Mouse (Mus musculus) CD4-positive helper T cell, adult 2 months (primary cell): ENCODE results near the gene Acer3.
"Not testable (repeated sequence)": the region's sequence is repeated elsewhere in the genome, so short reads cannot be mapped to it uniquely, and the experiment has no call there.

Experiments used
- DNase-seq: peaks from one replicate; pipeline ENCODE4 v3.0.0-alpha.2; 2012; ENCODE audit warnings: low read depth, missing footprints, low spot score

The Acer3 gene

DNA sequence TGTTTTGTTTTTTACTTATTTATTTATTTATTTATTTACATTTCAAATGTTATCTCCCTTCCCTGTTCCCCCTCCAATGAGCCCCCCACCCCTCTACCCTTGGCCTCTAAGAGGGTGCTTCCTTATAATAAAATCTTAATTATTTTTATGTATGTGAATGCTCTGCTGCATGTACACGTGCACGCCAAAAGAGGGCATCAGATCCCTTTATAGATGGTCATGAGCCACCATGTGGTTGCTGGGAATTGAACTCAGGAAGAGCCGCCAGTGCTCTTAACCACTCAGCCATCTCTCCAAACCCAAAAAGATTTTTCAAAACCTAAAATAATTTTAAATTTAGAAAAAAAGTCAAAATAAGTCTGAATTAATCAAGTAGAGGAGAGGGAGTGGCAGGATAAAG lies 31.4 kb downstream of the Acer3 start:
- peak; percentile 27 for DNase-seq

DNA sequence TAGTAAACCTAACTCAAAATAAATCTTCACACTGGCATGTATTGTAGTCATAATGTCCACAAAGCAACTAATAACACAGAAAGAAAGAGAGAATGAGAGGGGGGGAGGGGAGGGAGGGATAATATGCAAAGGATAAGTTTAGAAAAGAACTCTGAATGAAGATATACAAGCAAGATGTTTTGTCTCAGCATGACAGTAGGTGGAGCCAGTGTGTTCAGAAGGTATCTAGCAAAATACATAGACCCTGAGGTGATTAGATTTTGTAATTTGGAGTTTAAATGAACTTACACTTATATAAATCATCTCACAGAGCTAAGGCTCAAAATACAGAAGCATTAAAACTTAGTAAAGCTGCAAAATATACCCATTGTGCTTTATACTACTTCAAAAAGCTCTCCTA lies 44.7 kb downstream of the Acer3 start:
- peak; percentile 4 for DNase-seq

DNA sequence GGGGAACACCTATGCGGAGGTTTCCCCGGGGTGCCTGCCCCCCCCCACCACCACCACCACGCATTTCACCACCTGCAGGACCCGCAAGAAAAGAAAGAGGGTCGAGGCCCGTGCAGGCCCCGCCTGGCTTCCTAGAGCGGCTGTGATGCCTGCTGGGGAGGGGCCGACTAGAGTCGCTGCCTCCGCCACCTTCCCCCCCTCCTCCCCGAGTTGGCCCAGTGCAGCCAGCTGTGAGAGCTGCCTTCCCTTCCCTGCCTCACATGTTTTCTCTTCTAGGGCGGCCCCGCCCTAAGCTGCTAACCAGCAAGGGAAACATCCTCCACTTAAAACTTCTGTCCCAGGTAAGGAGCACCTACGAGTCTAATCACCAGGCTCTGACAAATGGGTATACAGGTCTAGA lies 52.8 kb downstream of the Acer3 start:
- DNase-seq: not testable (repeated sequence)

DNA sequence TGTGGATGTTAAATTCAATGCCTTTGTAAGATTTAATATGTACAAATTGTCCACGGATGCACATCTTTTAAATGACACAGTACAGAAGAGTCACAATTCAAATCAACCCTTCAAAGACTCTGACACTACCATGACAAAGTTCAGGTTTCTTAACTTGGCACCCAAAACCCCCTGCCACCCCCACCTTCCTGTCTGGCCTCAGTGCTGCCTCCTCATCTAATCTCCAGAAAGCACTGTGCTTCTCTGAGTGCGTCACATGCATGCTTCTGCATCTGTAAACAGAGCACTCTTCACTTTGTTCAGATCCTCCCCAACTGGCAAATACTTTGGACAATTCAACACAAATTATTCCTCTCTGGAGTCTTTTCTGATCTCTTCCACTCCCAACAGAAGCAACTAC lies 68.5 kb downstream of the Acer3 start:
- DNase-seq: peak; percentile 9

DNA sequence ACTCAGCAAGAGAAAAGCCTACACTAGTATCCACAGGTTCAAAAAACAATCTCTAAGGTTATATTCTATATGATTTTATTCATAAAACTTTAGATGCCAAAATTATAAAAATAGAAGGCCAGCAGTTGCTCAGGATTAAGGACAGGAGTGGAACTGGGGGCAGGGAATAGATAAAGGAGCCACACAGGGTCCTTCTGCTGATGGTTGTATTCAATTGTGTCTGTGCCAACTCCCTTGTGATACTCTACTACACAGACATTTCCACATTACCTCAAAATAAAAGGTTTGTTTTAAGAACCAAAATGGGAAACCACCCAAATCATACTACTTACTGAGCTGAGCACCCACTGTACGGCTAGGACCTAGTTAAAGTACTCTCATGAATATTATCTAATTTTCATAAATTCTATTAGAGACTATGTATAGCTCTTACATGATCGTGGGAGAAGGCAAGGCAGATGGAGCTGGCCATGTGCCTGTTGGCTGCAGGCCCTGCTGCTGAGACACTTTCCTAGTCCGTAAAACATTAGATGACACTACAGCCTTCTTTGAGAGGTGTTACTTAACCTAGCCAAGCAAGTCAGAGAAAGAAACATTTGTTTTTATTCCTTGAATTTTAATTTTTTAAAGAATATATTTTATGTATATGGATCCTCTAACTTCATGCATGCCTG lies 84.2 kb downstream of the Acer3 start:
- DNase-seq: no peak

DNA sequence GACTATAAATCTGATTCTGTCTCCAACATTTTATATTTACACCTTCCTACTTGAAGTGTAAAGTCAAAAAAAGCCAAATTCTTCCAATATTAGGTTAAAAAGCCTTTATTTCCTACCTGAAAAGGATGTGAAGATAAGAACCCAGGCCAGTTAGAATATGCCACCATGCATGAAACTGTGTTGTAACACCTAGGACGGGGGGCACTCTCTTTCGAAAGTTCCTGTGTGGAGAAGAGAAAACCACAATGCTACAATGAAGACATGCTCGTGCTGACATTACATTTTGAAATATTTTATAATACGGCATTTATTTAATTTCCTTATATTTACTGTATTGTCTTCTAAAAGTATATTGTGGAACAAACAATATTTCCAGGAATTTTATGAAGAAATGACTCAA lies 97.2 kb downstream of the Acer3 start:
- DNase-seq: no peak

DNA sequence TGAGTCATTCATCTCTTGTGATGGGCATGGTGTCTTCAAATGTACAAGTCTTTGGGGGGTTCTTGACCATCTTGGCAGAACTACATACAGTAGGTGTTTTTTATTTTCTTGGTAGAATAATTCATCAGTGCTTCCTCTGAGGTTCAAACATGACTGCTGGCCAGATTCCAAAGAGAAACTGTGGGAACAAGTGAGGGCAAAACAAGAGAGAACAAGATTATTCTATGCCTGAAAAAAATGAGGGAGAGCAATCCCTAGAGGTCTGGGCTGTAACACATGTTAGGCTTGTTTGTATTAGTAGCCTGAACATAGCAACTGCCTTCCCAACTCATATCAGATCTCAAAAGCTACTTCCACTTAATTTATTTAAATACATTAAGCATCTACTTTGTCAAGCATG lies 104.3 kb downstream of the Acer3 start:
- DNase-seq: no peak

DNA sequence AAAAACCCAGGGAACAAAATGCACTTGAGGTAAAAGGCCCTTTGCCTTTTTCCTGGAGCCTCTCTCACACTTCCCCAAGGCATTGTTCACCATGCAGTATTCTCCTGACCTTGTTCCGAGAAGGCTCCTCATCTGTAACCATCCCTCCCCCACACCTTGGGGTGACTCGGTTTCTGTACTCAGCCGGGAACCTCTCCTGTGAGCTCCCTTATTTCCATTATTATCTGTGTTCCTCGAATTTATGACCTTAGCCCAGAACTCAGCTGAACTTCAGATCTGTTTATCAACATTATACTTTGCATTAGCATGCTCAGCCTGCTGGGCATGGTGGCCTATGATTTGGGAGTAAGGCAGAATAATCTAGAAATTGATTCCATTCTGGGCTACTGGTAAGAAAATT lies 118.1 kb downstream of the Acer3 start:
- DNase-seq: no peak

DNA sequence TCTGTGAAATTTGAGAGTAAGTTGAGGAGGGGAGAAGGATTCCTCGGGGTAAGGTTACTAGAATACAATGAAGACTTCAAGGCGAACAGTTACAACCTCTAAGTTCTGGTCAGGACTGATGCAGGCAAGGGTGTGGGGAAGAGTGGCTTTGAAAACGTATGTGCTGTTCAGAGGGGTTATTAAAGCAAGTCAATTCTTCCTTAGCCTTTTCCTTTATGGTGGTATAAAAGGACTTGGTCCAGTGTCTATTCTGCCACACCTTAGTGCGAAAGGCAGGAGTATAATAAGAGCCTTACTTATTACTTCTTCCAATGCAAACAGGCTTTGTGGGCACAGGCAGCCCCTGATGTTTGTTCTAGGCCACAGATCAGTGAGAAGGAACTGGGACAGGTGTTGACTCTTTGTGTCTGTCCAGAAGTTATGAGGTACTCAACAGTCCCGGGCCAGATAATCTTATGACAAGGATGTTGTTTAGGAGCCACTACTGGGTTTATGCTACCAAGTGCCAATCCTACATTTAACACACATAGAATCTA lies 119.4 kb downstream of the Acer3 start:
- DNase-seq: no peak

DNA sequence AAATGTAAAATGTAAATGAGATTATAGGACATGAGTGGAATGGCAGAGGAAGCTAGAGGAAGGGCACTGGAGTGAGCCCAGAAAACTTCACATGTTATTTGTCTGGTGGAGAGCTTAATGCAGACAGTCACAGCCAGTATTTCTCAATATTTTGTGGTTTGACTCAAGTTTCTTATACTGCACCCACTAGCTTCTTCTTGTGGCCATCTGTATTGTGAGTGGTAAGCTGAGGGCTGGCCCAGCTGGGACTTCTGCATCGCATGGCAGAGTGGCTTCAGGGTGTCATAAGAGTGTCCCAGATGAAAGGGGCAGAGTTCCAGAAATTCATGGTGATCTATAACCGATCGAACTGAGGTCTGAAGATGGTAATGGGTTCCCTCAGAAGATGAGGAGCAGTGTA lies 120.6 kb downstream of the Acer3 start:
- no peak for DNase-seq

DNA sequence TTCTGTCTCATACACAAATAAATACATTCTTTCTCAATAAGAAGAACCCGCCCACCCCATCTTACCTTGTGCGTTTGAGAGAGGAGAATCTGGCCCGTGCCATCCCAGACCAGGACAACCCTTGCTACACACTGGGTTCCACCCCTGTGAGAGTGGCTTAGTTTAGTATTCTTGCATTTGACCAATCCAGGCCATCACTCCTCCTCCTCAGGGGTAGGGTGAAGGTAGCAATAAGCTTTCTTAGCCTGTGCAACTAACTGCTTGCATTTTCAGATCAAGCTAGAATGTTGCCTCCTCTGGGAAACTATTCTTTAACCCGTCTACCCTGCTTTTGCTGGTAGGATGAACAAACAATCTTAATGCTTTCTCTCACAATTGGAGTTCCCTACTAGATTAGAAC lies 121.6 kb downstream of the Acer3 start, which contains the start of gene B3gnt6:
Gene B3gnt6 (minus strand): TSS at position 101 of the 400 bp plus-strand sequence.
- DNase-seq: no peak

DNA sequence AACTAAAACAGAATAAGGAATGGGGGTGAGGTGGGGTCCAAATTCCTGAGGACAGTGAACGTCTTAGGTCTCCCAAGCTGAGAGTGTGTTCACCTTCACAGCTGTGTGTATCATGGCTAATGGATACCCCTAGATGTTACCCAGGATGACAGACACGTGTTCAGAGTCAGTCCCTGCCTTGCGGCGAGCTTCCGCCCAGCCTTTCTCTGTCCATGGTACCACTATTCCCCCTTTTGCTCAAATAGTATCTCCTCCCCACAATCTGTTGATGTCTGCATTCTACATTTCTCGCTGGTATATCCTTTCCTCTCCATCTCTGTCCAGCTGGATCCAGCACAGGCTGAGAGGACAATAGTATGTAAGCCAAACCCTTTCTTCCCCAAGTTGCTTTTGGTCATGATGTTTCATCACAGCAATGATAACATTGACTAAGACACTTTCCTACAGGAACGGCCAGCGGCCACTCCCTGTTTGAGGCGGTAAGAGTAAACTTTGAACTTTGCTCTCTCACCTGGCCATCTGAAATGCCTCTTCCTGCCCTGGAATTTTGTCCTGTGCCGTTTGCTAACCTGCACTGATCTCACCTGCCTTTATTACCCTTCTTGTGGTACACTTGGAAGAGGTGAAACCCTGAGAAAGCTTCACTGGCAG lies 125.7 kb downstream of the Acer3 start:
- DNase-seq: no peak

DNA sequence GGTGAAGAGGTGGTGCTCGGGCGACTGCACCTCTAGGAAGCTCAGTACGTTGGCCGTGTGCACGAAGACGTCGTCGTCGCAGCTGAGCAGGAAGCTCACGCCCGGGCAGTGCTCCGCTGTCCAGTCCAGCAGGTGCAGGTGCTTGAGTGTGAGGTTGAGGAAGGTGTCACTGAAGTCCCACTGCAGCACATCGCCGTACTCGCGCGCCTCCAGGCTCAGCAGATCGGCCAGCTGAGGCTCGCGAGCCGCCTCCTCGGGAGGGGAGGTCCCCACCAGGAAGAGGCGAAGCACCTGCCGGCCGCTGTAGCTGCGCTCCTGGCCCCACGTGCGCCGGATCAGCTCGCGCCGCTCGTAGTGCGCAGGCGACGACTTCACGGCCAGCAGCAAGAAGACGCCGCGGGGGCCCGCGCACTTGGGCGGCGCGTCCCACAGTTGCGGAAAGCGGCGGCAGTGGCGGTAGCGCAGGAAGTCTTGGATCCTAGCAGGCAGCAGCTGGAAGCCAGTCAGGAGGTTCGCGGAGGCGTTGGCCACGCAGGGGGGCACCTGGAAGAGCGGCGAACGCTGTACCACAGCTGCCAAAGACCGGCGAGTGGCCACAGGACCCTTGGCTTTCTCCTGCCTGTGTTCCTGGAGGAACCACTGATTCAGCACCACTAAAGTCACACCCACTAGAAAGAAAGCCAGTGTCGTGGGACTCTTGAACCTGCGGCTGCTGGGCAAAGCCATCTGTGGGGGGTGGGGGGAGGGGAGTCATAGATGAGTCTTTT lies 126.8 kb downstream of the Acer3 start:
- peak; percentile 50 for DNase-seq

DNA sequence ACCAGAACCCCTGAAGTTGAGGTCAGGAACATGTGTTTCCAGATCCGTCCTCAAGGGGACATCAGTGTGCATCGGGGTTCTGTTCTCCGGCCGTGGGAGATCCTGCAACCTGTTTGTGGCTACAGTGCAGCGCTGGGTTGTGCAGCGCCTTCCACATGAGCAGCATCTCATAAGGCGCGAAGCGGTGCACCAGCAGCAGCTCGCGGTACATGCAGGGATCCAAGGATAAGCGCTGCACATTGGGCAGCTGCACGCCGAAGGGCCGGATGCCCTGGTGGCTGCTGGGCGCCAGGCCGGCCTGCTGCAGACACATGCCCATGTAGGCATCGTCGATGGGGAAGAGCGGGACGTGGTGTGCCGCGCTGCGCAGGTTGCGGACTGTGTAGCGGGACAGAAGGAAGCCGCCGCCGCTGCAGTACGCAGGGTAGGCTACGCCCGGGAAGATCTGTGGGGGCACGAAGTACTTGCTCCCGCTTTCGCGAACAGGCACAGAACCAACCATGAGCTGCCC lies 127.4 kb downstream of the Acer3 start:
- peak; percentile 39 for DNase-seq

DNA sequence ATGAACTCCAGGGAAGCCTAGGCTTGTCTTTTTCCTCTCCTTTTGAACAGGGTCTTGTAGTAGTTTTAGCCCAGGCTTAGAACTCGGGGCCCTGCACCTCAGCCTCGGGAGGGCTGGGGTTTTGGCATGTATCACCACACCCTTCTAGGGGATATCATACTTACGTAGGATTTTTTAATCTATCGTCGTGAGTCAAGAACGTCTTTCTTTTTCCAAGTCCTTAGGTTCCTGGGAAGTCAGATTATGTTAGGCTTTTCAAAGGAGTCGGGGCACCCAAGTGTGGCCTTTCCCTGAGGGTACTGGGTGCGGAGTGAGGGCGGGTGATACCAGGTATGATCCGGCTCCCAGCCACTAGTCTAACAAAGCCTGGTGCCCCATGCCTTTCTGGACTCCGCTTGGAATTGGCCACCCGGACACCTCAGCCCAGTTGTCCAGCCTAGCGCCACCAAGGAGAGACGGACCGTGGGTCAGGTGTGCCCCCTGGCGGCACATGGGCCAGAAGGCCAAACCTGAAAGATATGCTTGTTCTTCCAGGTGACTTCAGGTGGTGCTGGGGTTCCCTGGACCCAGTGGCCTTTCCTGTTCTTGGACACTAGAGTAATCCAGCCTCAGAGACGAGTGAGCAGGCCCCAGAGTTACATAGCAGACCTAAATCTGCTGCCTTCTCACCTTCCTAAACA lies 129.3 kb downstream of the Acer3 start:
- DNase-seq: no peak

DNA sequence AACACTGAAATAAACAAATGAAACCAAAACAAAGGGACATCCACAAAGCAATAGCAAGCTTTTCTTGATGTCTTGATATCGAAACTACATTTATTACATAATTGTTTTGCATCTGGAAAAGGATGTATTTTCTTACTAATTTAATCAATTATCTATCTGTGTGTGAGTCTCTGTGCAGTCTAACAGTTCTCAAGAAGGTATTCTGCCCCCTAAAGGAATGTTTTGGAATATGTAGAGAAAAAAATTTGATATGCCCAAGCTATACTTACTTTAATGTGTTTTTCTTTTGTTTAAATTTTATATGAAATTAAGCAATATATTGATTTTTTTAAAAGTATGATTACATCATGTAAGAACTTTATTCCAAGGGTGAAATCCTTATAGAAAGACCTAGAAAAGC lies 130.4 kb downstream of the Acer3 start:
- DNase-seq: no peak

DNA sequence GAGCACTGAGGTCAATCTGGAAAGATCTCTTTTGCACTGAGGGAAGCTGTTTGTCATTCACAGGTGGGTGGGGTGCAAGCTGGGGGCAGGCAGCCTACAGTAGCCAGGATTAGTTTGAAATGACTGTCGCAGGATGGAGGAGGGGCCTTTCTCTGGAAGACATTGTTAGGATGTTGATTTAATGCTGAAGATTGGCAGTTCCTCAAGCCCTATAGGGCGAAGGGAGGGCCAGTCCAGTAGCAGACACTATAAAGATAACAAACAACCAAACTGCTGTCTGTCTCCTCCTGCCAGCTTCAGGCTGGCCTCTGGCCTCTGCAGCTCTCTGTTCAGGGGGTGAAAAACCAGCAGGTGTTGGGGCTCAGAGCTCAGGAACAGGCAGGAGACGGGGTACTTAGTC lies 131.3 kb downstream of the Acer3 start:
- DNase-seq: no peak

DNA sequence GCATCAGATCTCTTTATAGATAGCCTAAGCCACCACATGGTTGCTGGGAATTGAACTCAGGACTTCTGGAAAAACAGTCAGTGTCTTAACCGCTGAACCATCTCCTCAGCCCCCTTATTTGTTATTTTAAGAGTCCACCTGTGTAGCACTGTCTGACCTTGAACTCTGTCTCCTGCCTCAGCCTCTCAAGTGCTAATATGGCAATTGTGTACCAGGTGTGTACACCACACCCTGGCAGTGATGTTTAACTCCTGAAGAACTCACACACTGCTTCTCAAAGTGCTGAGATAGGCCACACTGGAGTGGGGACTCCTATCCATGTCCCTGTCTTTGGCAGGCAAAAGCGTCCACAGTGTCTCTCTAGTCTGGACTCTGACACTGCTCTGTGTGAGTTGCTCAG lies 132.3 kb downstream of the Acer3 start:
- no peak for DNase-seq

DNA sequence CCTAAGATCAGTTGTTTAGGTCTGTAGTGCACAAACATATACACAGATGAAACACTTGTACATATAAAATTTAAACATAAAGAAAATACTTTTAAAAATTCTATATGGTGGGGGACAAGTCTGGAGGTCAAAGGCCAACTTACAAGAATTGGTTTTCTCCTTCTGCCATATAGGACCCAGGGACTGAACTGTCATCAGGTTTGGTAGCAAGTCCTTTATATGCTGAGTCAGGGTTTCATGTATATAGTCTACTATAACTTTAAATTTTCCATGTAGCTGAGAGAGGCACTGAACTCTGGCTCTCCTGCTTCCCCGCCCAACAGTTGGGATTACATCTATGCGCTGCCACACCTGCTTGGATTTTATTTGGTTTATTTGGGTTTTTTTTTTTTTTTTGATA lies 132.8 kb downstream of the Acer3 start:
- no peak for DNase-seq

DNA sequence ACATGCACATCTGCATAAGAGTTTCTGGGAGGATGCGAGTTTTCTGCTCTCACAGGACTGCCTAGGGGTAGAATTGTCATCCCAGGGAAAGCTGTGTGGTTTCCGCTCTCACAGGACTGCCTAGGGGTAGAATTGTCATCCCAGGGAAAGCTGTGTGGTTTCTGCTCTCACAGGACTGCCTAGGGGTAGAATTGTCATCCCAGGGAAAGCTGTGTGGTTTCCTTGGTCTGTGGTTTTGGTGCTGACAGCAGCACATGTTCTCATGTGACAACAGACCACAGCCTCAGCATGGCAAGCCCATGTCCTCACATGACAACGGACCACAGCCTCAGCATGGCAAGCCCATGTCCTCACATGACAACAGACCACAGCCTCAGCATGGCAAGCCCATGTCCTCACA lies 133.7 kb downstream of the Acer3 start:
- not testable (repeated sequence) for DNase-seq

DNA sequence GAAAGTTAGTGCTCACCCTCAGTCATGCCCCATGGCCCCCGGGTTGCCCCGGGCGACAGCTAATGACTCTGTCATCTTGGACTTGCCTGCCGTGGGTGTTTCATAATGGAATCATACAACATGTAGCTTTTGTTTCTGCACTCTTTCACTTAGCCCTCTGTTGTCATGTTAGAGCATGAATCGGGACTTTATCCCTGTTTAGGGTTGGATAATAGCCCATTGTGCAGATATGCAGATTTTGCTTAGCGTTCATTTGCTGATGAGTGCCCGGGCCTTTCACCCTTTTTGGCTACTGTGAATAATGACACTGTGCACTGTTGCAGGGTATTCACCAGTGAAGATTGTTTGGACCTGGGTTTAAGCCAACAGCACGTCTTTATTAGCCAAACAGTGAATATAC lies 134.4 kb downstream of the Acer3 start:
- no peak for DNase-seq

DNA sequence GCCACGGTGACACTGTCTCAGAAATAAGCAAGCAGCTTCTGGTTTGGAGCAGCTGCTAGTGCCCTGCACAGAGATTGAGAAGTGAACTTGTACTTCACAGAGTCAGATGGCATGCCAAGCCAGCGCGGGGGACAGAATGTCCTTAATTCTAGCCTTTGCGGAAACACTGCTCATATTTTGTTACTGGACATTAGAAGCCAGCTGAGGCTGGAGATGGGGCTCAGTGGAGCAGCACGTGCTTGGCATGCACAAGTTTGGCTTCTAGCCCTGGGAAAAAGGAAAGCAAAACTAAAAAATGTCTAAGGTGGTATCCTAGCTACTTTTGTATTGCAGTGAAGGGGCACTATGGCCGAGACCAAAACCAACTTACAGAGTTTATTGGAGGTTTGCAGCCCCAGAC lies 135.7 kb downstream of the Acer3 start:
- DNase-seq: no peak
